Mouse (Mus musculus) G1E (cell line): ENCODE data around the gene Ap4e1.

ENCODE experiments used
- CTCF ChIP-seq: IDR thresholded peaks from 2 replicates; pipeline ENCODE4 v1.5.1; 2012; ENCODE audit warnings: low read depth, low read length, inconsistent platforms, mixed read lengths
- GATA1 ChIP-seq: IDR thresholded peaks from 2 replicates; pipeline ENCODE4 v1.6.1; 2012; ENCODE audit warnings: borderline replicate concordance, low read length, inconsistent platforms, mixed read lengths
- TAL1 ChIP-seq: conservative IDR thresholded peaks from 2 replicates; pipeline ENCODE4 v1.6.1; 2012; ENCODE audit warnings: low read depth, low read length, inconsistent platforms, mixed read lengths

DNA sequence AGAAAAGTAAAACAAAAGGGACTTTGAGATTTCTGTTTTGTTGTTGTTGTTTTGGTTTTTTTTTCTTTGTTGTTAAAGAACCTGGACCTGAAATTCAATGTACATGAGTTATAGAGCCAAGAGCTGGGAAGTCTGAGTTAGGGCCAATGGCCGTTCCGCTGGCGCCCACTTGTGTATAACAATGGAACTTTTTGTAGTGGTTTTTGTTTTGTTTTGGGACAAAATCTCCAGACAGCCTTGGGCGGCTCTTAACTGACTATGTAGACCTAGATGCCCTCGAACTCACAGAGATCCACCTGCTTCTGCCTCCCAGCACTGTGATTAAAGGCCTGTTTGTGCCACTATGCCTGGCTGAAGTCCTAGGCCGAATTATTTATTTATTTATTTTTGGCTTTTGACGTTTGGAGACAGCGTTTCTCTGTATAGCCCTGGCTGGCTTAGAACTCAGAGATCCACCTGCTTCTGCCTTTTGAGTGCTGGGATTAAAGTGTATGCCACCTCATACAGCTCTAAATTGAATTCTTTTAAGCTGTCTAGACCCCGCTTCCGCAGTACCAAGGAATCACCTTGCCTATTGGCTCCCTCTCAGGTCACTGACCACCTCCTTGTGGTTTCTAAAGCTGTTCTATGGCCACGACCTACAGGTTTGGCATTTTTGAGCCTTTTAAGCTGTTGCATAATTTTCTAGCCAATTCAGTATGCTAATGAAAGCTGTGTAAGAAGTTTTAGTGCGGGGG is 1.7 kb upstream of the Ap4e1 start:
- TF ChIP-seq CTCF = peak; percentile 63
- no peak for TF ChIP-seq GATA1
- no peak for TF ChIP-seq TAL1
